Mouse (Mus musculus) MEL (cell line): ENCODE measurements around the gene Cdyl. TPM values are rescaled to one million over a fixed set of nuclear protein-coding genes. Genes with fewer than 3 reads are reported as not detected.

Experiments used
- DNase-seq: peaks from one replicate; pipeline ENCODE4 v3.0.0; 2011; ENCODE audit warnings: low read depth, low spot score
- H3K27ac ChIP-seq: 2 replicates; pipeline ENCODE4 v1.5.1; 2012; ENCODE audit warnings: low read depth, mild to moderate bottlenecking, control low read depth, low read length, moderate library complexity; ENCODE audit not compliant: control insufficient read depth
- H3K27me3 ChIP-seq, 2 experiments: fragments of 150-350 bp in 1 of 2; sonication (generic) in 1 of 2; 2 replicates each; pipeline ENCODE4 v1.6.1; 2012; ENCODE audit warnings: low read length in 2 of 2, mild to moderate bottlenecking in 2 of 2, improper control_type of control experiment in 1 of 2, moderate library complexity in 1 of 2; ENCODE audit not compliant: insufficient read depth in 2 of 2, control insufficient read depth in 1 of 2
- H3K36me3 ChIP-seq, 2 experiments: 2 replicates each; pipeline ENCODE4 v1.6.1; 2012 to 2014; ENCODE audit warnings: low read length in 2 of 2, improper control_type of control experiment in 1 of 2, inconsistent platforms in 1 of 2, mild to moderate bottlenecking in 1 of 2; ENCODE audit not compliant: insufficient read depth in 2 of 2, control insufficient read depth in 1 of 2
- H3K4me1 ChIP-seq, 2 experiments: fragments of 150-350 bp in 1 of 2; sonication (generic) in 1 of 2; 2 replicates each; pipeline ENCODE4 v1.6.1; 2012; ENCODE audit warnings: low read length in 2 of 2, improper control_type of control experiment in 1 of 2, mild to moderate bottlenecking in 1 of 2; ENCODE audit not compliant: insufficient read depth in 2 of 2, control insufficient read depth in 1 of 2
- H3K4me3 ChIP-seq, 2 experiments: fragments of 150-350 bp in 1 of 2; sonication (generic) in 1 of 2; 2 replicates each; pipeline ENCODE4 v1.5.1; 2012; ENCODE audit warnings: low read depth in 2 of 2, low read length in 2 of 2, mild to moderate bottlenecking in 2 of 2, moderate library complexity in 2 of 2, control low read depth in 1 of 2, improper control_type of control experiment in 1 of 2; ENCODE audit not compliant: control insufficient read depth in 1 of 2, insufficient read depth in 1 of 2
- H3K79me2 ChIP-seq: 2 replicates; pipeline ENCODE4 v1.6.1; 2012; ENCODE audit warnings: mild to moderate bottlenecking, low read length, moderate library complexity; ENCODE audit not compliant: control insufficient read depth, poor library complexity, insufficient read depth
- H3K9ac ChIP-seq: 2 replicates; pipeline ENCODE4 v1.6.1; 2012; ENCODE audit warnings: low read depth, mild to moderate bottlenecking, control low read depth, low read length, moderate library complexity; ENCODE audit not compliant: control insufficient read depth, poor library complexity, severe bottlenecking
- H3K9me3 ChIP-seq: fragments of 150-350 bp; sonication (generic); replicated peaks from 2 replicates; pipeline ENCODE4 v1.6.1; 2012; ENCODE audit warnings: mild to moderate bottlenecking, low read length, improper control_type of control experiment, moderate library complexity; ENCODE audit not compliant: insufficient read depth
- BHLHE40 ChIP-seq: IDR thresholded peaks from 2 replicates; pipeline ENCODE4 v1.6.1; 2012; ENCODE audit warnings: low read depth, mild to moderate bottlenecking, inconsistent platforms, low read length, improper control_type of control experiment, borderline replicate concordance
- CHD1 ChIP-seq: IDR thresholded peaks from 2 replicates; pipeline ENCODE4 v1.6.1; 2012; ENCODE audit warnings: low read depth, mild to moderate bottlenecking, inconsistent platforms, low read length, improper control_type of control experiment
- ELF1 ChIP-seq: IDR thresholded peaks from 2 replicates; pipeline ENCODE4 v1.6.1; 2014; ENCODE audit warnings: low read depth, mild to moderate bottlenecking, inconsistent platforms, low read length, improper control_type of control experiment, moderate library complexity
- EP300 ChIP-seq, 2 experiments: IDR thresholded peaks; 2 replicates each; pipeline ENCODE4 v1.6.1; 2011; ENCODE audit warnings: improper control_type of control experiment in 2 of 2, low read length in 2 of 2, low read depth in 1 of 2, mild to moderate bottlenecking in 1 of 2
- ETS1 ChIP-seq: IDR thresholded peaks from 2 replicates; pipeline ENCODE4 v1.6.1; 2012; ENCODE audit warnings: low read depth, mild to moderate bottlenecking, inconsistent platforms, low read length, improper control_type of control experiment, moderate library complexity
- GABPA ChIP-seq: IDR thresholded peaks from 2 replicates; pipeline ENCODE4 v1.6.1; 2012; ENCODE audit warnings: low read depth, mild to moderate bottlenecking, inconsistent platforms, low read length, improper control_type of control experiment, moderate library complexity
- KAT2A ChIP-seq: conservative IDR thresholded peaks from 2 replicates; pipeline ENCODE4 v1.6.1; 2012; ENCODE audit warnings: low read depth, low read length, improper control_type of control experiment, inconsistent platforms
- MAFK ChIP-seq: IDR thresholded peaks from 2 replicates; pipeline ENCODE4 v1.6.1; 2011; ENCODE audit warnings: low read depth, mild to moderate bottlenecking, low read length, improper control_type of control experiment, borderline replicate concordance
- MAX ChIP-seq: IDR thresholded peaks from 2 replicates; pipeline ENCODE4 v1.6.1; 2011; ENCODE audit warnings: low read length, improper control_type of control experiment
- MEF2A ChIP-seq: IDR thresholded peaks from 2 replicates; pipeline ENCODE4 v1.6.1; 2014; ENCODE audit warnings: low read depth, mild to moderate bottlenecking, inconsistent platforms, low read length, improper control_type of control experiment; ENCODE audit not compliant: poor library complexity, insufficient replicate concordance, severe bottlenecking; ENCODE audit errors: extremely low read depth
- MXI1 ChIP-seq: IDR thresholded peaks from 2 replicates; pipeline ENCODE4 v1.6.1; 2011; ENCODE audit warnings: mild to moderate bottlenecking, low read depth, low read length, improper control_type of control experiment
- MYB ChIP-seq: IDR thresholded peaks from 2 replicates; pipeline ENCODE4 v1.6.1; 2011; ENCODE audit warnings: mild to moderate bottlenecking, low read depth, low read length, improper control_type of control experiment
- MYC ChIP-seq: IDR thresholded peaks from 2 replicates; pipeline ENCODE4 v1.6.1; 2011; ENCODE audit warnings: low read depth, mild to moderate bottlenecking, low read length, improper control_type of control experiment, moderate library complexity
- NELFE ChIP-seq: IDR thresholded peaks from 2 replicates; pipeline ENCODE4 v1.6.1; 2011; ENCODE audit warnings: low read depth, low read length, improper control_type of control experiment
- POLR2A ChIP-seq, 2 experiments: IDR thresholded peaks; 2 replicates each; pipeline ENCODE4 v1.6.1; 2011 to 2012; ENCODE audit warnings: low read length in 2 of 2, mild to moderate bottlenecking in 2 of 2, control low read depth in 1 of 2, improper control_type of control experiment in 1 of 2, low read depth in 1 of 2, moderate library complexity in 1 of 2; ENCODE audit not compliant: control insufficient read depth in 1 of 2, insufficient read depth in 1 of 2, poor library complexity in 1 of 2
- RAD21 ChIP-seq: IDR thresholded peaks from 2 replicates; pipeline ENCODE4 v1.6.1; 2011; ENCODE audit warnings: mild to moderate bottlenecking, low read depth, low read length, improper control_type of control experiment
- RCOR1 ChIP-seq: IDR thresholded peaks from 2 replicates; pipeline ENCODE4 v1.6.1; 2012; ENCODE audit warnings: low read depth, mild to moderate bottlenecking, inconsistent platforms, low read length, improper control_type of control experiment
- SIN3A ChIP-seq: IDR thresholded peaks from 2 replicates; pipeline ENCODE4 v1.6.1; 2012; ENCODE audit warnings: low read length, improper control_type of control experiment, inconsistent platforms
- TAL1 ChIP-seq: IDR thresholded peaks from 2 replicates; pipeline ENCODE4 v1.6.1; 2012; ENCODE audit warnings: mild to moderate bottlenecking, inconsistent platforms, low read length, moderate library complexity, mixed read lengths
- TCF12 ChIP-seq: IDR thresholded peaks from 2 replicates; pipeline ENCODE4 v1.6.1; 2014; ENCODE audit warnings: low read depth, mild to moderate bottlenecking, inconsistent platforms, low read length, improper control_type of control experiment, moderate library complexity
- USF1 ChIP-seq: IDR thresholded peaks from 2 replicates; pipeline ENCODE4 v1.6.1; 2014; ENCODE audit warnings: low read depth, mild to moderate bottlenecking, inconsistent platforms, low read length, improper control_type of control experiment, moderate library complexity
- USF2 ChIP-seq, 2 experiments: IDR thresholded peaks; 2 replicates each; pipeline ENCODE4 v1.6.1; 2011 to 2012; ENCODE audit warnings: improper control_type of control experiment in 2 of 2, low read length in 2 of 2, borderline replicate concordance in 1 of 2, inconsistent platforms in 1 of 2, low read depth in 1 of 2, mild to moderate bottlenecking in 1 of 2; ENCODE audit not compliant: insufficient read depth in 1 of 2
- ZC3H11A ChIP-seq: IDR thresholded peaks from 2 replicates; pipeline ENCODE4 v1.6.1; 2012; ENCODE audit warnings: low read depth, mild to moderate bottlenecking, inconsistent platforms, low read length, improper control_type of control experiment
- ZKSCAN1 ChIP-seq: IDR thresholded peaks from 2 replicates; pipeline ENCODE4 v1.6.1; 2012; ENCODE audit warnings: low read depth, mild to moderate bottlenecking, inconsistent platforms, low read length, improper control_type of control experiment, moderate library complexity
- ZNF384 ChIP-seq: IDR thresholded peaks from 2 replicates; pipeline ENCODE4 v1.6.1; 2012; ENCODE audit warnings: low read depth, mild to moderate bottlenecking, inconsistent platforms, low read length, improper control_type of control experiment
- polyA plus RNA-seq, 2 experiments: library from polyadenylated mRNA; stranded (reverse) in 1 of 2; unstranded in 1 of 2; fragments of >175 nt in 1 of 2; fragments of >200 nt in 1 of 2; gene quantifications; 2 replicates each; pipeline versions ENCODE4 v1.2.1 to v1.2.4; 2012; ENCODE audit warnings: low replicate concordance in 2 of 2, low read depth in 1 of 2; ENCODE audit not compliant: insufficient read length in 2 of 2, insufficient read depth in 1 of 2, missing spikeins in 1 of 2
- total RNA-seq: library from RNA; depleted of rRNA; stranded (reverse); fragments of 300-350 nt; gene quantifications from 2 replicates; pipeline ENCODE4 v1.2.3, GENCODE M21; 2012

Gene Cdyl
- total and polyA plus RNA-seq, 3 experiments, result 8.9 to 32.2 TPM; not detected in 1

- Histone ChIP-seq H3K27ac (no peak overlapping the region), H3K9me3 (no peaks in the 10 kb centered on the region), H3K79me2 (no peaks in the 10 kb centered on the region), H3K36me3 (no peaks in the 10 kb centered on the region; a peak in 1 of 4 replicates), H3K4me1 (peaks cover 0 to 3% of the 10 kb centered on the region in 2 experiments; a peak in 1 of 4 replicates), H3K27me3 (no peaks in the 10 kb centered on the region), H3K9ac (no peak overlapping the region), H3K4me3 (no peak overlapping the region)
- TF ChIP-seq MYB (no peak), SIN3A (no peak), ELF1 (no peak), RAD21 (no peak), ZKSCAN1 (no peak), BHLHE40 (no peak), TAL1 (peak; percentile 29; the same call in 1 of the 2 replicates), MXI1 (no peak), TCF12 (no peak)
- peak; percentile 5 for DNase-seq
These were observed 73.4 kb downstream of the Cdyl start for GRCm38 (mm10) chr13:35732891-35733596.

DNA sequence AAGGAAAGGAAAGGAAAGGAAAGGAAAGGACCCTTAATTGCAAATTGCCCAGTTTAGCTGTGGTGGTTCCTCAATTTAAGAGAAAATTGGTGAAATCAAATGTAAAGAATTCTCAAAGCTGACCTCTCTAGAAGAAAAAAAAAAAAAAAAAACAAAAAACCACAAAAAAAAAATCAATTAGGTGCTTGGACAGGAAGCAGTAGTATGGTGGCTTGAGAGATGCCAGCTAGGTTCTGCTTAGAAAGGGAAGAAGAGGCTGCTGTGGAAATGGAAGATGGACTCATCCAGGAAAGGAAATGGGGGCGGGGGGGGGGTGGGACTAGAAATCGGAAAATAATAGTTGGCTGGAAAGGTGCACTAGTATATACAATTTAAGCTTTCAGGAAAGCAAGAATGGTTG, 77.9 kb downstream of the Cdyl start:
- no peak for DNase-seq
- H3K79me2 ChIP-seq, result peaks cover 15% of the 10 kb centered on the region
- no peak for TF ChIP-seq ZNF384
- TF ChIP-seq USF2 (IDR thresholded peaks at IDR 0.05; ENCODE audit: borderline replicate concordance in 1 of 2, insufficient read depth in 1 of 2, low read depth in 1 of 2, low read length in 2 of 2), result no peak
- no peak for TF ChIP-seq MAX
- no peak for TF ChIP-seq GABPA
- TF ChIP-seq RCOR1, result no peak
- no peak for TF ChIP-seq MAFK
- TF ChIP-seq CHD1, result no peak
- TF ChIP-seq NELFE, result no peak
- TF ChIP-seq KAT2A, result no peak
- no peak for TF ChIP-seq USF1
- no peak for TF ChIP-seq ETS1
- TF ChIP-seq MEF2A, result no peak
- TF ChIP-seq RAD21, result no peak
- no peak for TF ChIP-seq ZC3H11A
- TF ChIP-seq ELF1, result no peak
- no peak for TF ChIP-seq MYC
- no peak for TF ChIP-seq TAL1
- no peak for TF ChIP-seq POLR2A (IDR thresholded peaks at IDR 0.05; ENCODE audit: control insufficient read depth in 1 of 2, insufficient read depth in 1 of 2, low read depth in 1 of 2, low read length in 2 of 2, poor library complexity in 1 of 2)
- TF ChIP-seq ZKSCAN1, result no peak
- no peak for TF ChIP-seq EP300 (IDR thresholded peaks at IDR 0.05; ENCODE audit: low read depth in 1 of 2, low read length in 2 of 2)
- H3K9ac ChIP-seq, result no peak overlapping the region
- no peaks in the 10 kb centered on the region for H3K27me3 ChIP-seq
- H3K4me3 ChIP-seq, result no peak overlapping the region
- H3K36me3 ChIP-seq, result no peaks in the 10 kb centered on the region
- H3K27ac ChIP-seq, result no peak overlapping the region
- H3K4me1 ChIP-seq, result peaks cover 0 to 3% of the 10 kb centered on the region in 2 experiments; a peak in 1 of 4 replicates
- no peaks in the 10 kb centered on the region for H3K9me3 ChIP-seq
